Mouse (Mus musculus) mesoderm, embryonic 11.5 days (tissue): ENCODE results near the gene Nrcam.

Source experiments
- DNase-seq: peaks from one replicate; pipeline ENCODE4 v3.0.0-alpha.2; 2012; ENCODE audit warnings: low read depth, low spot score

Gene Nrcam

DNA sequence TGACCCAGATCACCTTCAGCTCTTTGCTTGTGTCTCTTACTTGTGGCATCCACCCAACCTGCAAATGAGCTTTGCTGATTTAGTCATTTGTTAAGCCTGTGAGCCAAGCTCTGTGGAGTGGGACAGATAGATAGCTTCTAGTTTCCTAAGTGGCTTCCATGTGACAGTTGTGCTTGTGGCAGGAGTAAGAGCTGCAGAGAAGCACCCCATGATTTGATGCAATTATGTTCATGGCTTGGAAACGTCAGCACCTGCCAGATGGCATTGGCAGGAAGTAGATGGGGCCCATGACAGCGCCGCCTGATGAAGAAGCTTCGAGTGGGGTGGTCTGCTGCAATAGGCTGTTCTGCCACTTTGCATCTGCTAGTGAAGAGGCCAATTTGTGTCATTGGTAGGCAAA lies 186.4 kb downstream of the Nrcam start:
- DNase-seq: no peak

DNA sequence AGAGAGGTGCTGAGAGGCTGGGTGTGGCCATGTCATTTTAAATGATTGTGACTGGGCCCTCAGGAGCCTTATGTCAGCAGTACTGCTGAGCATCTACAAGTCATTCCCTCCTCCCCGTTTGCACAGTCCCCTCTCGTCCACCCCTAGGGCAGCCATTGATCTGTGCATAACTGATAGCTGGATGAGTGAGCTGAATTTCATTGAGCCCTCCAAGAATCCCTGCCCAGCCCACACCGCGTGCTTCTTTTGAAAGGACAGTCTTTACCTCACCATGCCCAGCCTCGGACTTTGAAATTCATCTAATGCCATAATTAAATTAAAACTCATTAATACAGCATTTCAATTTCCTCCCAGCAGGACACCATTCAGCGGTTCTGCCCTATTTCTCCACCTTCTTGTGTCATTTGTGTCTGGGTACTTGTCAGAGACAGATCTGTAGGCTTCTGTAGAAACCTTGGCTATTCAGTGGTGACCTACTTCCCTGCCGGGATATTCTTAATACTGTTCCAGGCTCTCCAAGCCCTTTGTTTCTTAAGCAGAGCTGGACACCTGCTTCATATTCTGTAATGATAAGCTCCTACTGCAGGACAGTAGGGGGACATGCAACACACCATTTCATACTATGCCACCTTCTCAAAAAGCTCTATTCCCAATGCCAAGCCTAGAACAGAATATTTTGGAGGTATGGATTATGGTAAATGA lies 190.9 kb downstream of the Nrcam start:
- DNase-seq: no peak

DNA sequence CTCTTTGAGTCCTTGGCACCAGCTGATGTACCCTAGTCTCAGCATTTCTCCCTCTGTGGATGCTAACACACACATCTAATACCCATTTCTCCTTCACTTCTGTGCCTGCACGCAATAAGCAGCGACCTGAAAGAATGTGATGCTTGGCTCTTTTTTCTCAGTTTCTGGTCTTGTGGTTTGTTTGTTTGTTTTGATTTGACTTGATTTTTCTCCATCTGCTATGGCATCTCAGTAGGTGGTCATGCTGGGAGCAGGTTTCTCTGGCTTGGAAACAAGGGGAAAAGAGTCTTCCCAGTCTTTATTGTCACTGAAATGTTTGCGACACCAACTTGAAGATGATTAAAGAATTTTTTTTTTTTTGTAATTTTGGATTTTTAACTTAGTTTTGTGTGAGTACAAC lies 192.8 kb downstream of the Nrcam start:
- DNase-seq: no peak

- no peak for DNase-seq
Measured at GRCm38 (mm10) chr12:44524621-44525565, 196.2 kb downstream of the Nrcam start.

DNA sequence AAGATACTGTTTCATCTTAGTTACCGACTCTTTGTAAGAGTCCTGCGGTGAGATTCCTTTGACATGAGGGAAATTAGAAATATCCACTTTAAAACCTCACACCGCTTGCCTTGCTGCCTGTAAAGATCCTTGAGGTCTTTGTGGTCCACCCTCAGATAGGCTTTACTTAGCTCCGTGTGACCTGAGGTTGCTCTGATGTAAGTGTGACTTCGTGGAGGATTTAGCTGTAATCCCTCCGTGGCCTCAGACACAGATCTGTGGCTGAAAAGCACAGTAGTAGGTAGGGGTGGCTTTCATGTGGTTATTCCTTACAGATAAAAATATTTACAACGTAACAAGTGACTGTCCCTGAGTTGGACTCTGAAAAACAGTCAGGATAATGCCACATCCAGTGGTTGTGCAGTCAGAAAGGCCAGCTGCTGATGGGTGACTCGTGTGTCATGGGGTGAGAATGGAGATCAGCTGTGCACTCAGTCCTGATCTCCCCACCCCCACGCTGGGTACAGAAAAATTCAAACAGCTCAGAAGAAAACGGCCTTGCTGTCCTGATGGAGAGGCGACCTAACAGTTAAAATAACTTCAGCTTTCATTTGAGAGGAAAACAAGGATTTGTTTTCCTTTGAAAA lies 199.8 kb downstream of the Nrcam start:
- DNase-seq: no peak

DNA sequence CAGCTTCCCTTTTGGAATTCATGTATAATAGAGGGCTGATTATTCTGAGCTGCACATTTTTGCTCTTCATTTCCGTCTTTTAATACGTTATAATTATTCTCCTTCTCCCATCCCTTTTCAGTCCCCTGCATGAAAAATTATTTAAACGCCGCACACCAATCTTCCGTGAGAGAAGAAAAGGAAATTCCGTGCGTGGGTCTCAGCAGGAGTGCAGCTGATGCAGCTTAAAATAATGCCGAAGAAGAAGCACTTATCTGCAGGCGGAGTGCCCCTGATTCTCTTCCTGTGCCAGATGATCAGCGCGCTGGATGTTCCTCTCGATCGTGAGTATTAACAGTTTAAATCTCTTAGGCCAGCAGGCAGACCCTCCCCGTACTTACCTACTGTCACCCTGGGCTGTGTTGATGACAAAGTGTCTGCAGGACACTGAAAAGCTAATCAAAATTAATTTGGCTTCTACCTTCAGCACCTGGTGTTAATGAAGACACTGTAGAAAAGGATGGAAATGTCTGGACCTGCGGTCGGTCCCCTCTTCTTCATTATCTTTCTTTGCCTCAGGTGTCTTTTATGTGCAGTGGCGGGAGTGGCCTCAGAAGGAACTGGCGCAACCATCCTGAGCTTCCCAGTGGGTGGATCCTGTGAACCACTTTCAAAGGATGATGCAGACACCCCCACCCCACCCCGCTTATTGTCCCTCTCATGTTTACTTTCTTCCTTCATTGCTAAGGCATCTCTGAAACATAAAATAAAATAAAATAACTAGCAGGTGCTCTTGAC lies 203.8 kb downstream of the Nrcam start:
- DNase-seq: no peak

DNA sequence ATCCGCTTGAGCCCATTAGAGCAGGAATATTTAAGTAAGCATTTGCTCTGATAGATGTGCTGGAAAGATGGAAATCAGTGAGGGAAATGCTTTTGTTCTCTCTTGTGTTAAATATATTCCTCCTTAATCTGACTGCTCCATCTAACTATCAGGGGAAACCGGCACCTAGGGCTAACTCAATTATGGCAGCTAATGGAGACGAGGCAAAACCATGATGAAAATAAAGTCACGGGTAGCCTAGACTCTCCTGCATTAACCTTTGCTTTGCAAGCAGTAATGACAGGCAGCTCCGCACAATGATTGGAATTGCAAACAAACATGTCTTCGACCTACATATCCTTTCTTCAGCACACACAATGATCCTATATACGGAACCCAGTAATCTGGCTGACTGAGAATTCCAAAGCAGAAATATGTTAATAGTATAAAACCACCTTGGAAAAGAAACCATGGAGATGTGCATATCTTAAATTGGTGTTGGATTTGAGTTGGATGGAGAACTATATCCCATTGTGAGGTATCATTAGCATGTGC lies 205.5 kb downstream of the Nrcam start:
- no peak for DNase-seq

- DNase-seq: no peak
Measured at GRCm38 (mm10) chr12:44535623-44536022, 206.9 kb downstream of the Nrcam start.

- DNase-seq: peak; percentile 77
Measured at GRCm38 (mm10) chr12:44547721-44548369, 219.2 kb downstream of the Nrcam start.

GRCm38 (mm10) chr12:44548465-44548864 lies 219.8 kb downstream of the Nrcam start:
- DNase-seq: no peak

GRCm38 (mm10) chr12:44551614-44552013 lies 222.9 kb downstream of the Nrcam start:
- no peak for DNase-seq

DNA sequence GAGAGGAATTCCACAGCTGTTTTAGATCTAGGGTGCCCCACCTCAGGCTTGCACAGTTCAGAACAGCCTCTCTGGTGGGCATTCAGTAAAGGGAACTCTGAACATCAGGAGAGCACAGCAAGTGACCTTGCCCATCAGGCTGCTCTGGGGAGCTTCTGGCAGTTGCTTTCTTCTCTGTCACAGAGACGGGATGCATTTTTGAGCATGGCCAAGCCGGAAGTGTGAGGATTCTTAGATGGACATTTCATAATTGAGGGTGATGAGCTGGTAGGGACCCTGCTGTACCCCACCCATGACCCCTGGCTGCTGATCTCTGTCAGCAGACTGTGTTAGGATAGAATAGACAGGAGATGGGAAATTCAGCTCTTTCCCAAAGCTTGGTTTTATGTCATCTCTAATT lies 225.4 kb downstream of the Nrcam start:
- no peak for DNase-seq

GRCm38 (mm10) chr12:44554808-44555207 lies 226.1 kb downstream of the Nrcam start:
- no peak for DNase-seq

DNA sequence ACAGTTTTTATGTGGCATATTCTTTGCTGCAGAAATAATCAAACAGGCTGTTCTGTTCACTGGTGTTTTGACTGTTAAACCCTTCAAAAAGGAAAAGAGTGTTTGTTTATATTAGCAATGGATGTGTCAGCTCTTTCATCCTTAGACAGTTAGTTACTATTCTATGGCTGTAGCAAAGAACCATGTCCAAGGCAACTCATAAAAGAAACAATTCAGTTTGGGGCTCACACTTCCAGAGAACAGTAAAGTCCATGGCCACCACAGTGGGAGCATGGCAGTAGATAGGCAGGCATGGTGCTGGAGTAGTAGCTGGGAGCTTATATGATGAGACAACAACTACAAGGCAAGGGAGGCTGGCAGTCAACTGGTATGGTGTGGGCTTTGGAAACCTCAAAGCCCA lies 231.3 kb downstream of the Nrcam start:
- DNase-seq: no peak

DNA sequence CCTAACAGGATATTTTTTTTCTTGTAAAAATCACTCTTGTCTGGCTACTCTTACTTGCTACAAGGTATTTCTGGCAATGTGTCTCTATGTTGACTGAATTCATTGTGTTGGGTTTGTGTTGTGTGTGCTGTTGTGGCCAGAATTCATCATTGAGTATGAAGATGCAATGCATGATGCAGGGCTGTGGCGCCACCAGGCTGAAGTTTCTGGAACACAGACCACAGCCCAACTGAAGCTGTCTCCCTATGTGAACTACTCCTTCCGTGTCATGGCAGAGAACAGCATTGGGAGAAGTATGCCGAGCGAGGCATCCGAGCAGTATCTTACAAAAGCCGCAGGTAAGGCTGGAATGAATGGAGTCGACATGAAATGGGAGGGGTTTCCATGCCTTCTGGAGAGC lies 241.4 kb downstream of the Nrcam start:
- no peak for DNase-seq

- peak; percentile 63 for DNase-seq
Measured at GRCm38 (mm10) chr12:44572664-44573063, 244.0 kb downstream of the Nrcam start.

GRCm38 (mm10) chr12:44574167-44574566 lies 245.5 kb downstream of the Nrcam start:
- DNase-seq: no peak

DNA sequence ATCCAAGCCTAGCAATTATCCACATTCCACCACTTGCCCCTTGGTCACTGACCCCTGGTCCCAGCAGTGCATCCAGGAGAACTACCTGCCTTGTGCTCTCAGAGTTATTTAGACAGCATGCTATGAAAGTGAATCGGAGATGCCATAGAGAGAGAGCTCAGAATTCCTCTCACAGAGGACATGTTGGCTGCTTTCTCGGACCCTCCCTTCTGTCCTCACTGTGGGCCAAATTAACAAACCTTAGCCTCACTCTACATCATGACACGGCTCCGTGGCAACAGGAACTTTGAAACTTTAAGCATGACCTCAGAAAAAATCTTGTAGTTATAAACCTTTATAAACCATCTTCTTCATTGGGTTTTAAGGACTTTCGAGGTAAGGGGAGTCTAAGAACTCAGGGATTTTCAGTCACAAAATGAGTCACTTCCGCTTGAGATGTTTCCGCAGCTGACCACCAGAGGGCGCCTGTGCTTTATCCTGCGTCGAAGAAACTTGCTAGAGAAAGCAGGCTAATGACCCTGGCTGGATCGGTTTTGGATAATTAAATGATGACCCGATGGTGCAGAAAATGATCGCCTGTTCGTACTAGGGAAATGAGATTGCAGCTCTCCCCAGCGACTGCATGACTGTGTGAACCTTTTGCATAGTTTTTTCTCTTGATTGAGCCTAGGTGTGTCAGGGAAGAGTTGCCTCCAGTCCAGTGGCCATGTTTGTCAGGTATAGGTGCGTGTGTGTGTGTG lies 272.9 kb downstream of the Nrcam start:
- DNase-seq: peak; percentile 70

DNA sequence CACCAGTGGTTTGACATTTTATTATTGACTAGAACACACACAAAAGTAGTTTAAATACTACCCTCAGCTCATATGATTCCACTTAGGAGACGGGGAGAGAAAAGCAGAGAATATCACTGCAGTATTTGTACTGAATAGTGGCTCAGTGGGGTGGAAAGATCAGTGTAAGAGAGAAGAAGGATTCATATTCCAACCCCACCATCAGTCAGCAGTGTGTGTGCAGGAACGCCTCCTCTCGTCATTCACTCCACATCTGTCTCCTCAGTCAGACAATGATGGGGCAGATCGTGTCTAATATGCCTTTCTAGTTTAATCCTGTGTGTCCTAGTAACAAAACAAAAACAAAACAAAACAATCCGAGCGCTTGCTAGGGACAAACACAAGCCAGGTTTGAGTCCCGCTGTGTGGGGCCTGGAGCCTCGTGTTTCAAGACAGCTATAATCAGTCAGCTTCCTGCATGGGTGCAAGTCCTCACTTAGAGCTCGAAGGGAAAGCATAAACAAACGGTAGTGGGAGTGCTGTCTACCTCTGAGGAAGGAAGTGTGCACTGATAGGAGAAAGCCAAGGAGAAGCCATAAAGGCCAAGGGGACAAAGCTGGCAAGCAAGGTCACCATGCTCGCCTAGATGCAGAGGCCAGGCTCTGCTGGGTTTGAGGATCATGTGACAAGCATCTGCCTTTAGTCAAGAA lies 273.7 kb downstream of the Nrcam start:
- peak; percentile 1 for DNase-seq

- no peak for DNase-seq
Measured at GRCm38 (mm10) chr12:44602958-44603331, 274.3 kb downstream of the Nrcam start.
